Mouse (Mus musculus) heart, embryonic 13.5 days (tissue): ENCODE measurements at regions not wholly inside any gene's neighbourhood (a gene's known extent, or its start where the extent isn't known, plus 50 kb on each side); places are given as distances from the start of the nearest gene placed in this dataset.

Source experiments
- ATAC-seq: fragments of 200-750 bp; cut with Nextera tagmentation; 2 replicates; pipeline ENCODE4 v1.8.0; 2017; ENCODE audit warnings: moderate TSS enrichment; ENCODE audit not compliant: insufficient number of reproducible peaks, low FRiP score, low TSS enrichment; ENCODE audit errors: extremely low read depth
- H3K27ac ChIP-seq: fragments of 300-500 bp; sonication (generic); replicated peaks from 2 replicates; pipeline ENCODE4 v1.5.1; 2015; ENCODE audit warnings: moderate library complexity, mild to moderate bottlenecking, inconsistent platforms
- H3K27me3 ChIP-seq: fragments of 300-500 bp; sonication (generic); replicated peaks from 2 replicates; pipeline ENCODE4 v1.6.1; 2015; ENCODE audit warnings: mild to moderate bottlenecking, inconsistent platforms
- H3K36me3 ChIP-seq: fragments of 300-500 bp; sonication (generic); 2 replicates; pipeline ENCODE4 v1.6.1; 2015; ENCODE audit warnings: mild to moderate bottlenecking, inconsistent platforms
- H3K4me1 ChIP-seq: fragments of 300-500 bp; sonication (generic); 2 replicates; pipeline ENCODE4 v1.6.1; 2015; ENCODE audit warnings: inconsistent platforms
- H3K4me2 ChIP-seq: fragments of 300-500 bp; sonication (generic); 2 replicates; pipeline ENCODE4 v1.6.1; 2015; ENCODE audit warnings: inconsistent platforms, mild to moderate bottlenecking, moderate library complexity
- H3K4me3 ChIP-seq: fragments of 300-500 bp; sonication (generic); 2 replicates; pipeline ENCODE4 v1.5.1; 2015; ENCODE audit warnings: moderate library complexity, mild to moderate bottlenecking, inconsistent platforms
- H3K9ac ChIP-seq: fragments of 300-500 bp; sonication (generic); 2 replicates; pipeline ENCODE4 v1.6.1; 2015; ENCODE audit warnings: inconsistent platforms, mild to moderate bottlenecking, moderate library complexity
- H3K9me3 ChIP-seq: fragments of 300-500 bp; sonication (generic); 2 replicates; pipeline ENCODE4 v1.6.1; 2016; ENCODE audit warnings: inconsistent platforms
- WGBS: fragments of 180-500 bp; shearing (Covaris S2); methylation state at CpG from one replicate; pipeline ENCODE4 v1.1.7; 2015; ENCODE audit warnings: mixed read lengths; 5-methylcytosine and 5-hydroxymethylcytosine counted together

DNA sequence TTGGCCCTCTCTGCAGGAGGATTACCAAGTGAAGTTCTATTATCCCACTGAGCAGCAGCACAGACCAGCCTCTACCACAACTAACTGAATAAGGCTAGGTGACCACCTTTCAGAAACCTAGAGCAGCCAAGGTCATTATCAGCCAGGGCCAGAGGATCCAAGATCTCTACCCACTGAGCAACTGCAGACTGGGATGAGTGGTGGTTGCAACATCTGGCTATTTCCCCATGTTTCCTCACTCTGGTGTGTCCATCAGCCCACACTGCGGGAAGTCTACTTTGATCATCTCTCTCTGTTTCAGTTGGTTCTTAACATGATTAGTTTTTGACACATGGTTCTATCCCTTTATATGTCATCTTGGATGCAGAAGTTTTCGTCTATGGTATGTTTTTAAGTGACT, 157.2 kb downstream of the Cog6 start:
- 72% methylated on average over 2 of the region's 2 CpGs for WGBS
- no peak overlapping the region for H3K4me3 ChIP-seq
- H3K4me2 ChIP-seq, result no peak overlapping the region
- no peak for ATAC-seq
- H3K36me3 ChIP-seq, result no peaks in the 10 kb centered on the region
- H3K9ac ChIP-seq, result no peak overlapping the region
- no peaks in the 10 kb centered on the region for H3K9me3 ChIP-seq
- no peak overlapping the region for H3K27ac ChIP-seq
- no peaks in the 10 kb centered on the region for H3K27me3 ChIP-seq
- no peaks in the 10 kb centered on the region for H3K4me1 ChIP-seq

DNA sequence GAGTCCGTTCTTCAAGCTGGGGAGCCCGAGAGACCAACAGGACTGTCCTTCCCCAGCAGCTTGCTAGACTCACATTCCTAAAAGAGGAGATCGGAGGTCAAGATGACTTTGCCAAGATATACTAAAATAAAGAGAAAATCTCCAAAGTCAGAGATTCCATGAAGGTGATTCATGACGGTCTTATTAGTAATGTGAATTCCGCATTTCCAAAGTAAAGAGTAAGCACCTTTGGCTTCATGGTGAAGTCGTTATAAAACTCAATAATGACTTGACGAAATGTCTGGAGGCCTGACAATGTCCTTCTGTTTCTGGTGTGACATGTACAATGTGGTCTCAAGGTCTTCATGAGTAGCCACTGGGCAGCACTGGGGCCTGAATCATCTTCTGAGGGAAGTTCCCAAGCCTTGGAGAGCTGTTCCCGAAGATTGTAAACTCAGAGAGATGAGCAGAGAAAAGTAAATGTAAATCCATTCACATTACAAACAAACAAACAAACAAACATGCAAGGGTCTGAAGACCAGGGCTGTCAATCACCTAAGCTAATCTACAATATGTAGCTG, 157.7 kb downstream of the Cog6 start:
- Histone ChIP-seq H3K36me3 (no peaks in the 10 kb centered on the region), H3K4me3 (no peak overlapping the region), H3K9me3 (no peaks in the 10 kb centered on the region), H3K9ac (no peak overlapping the region), H3K4me1 (no peaks in the 10 kb centered on the region), H3K27ac (no peak overlapping the region), H3K4me2 (no peak overlapping the region), H3K27me3 (no peaks in the 10 kb centered on the region)
- WGBS, result 82% methylated on average over 8 of the region's 8 CpGs
- ATAC-seq, result no peak

DNA sequence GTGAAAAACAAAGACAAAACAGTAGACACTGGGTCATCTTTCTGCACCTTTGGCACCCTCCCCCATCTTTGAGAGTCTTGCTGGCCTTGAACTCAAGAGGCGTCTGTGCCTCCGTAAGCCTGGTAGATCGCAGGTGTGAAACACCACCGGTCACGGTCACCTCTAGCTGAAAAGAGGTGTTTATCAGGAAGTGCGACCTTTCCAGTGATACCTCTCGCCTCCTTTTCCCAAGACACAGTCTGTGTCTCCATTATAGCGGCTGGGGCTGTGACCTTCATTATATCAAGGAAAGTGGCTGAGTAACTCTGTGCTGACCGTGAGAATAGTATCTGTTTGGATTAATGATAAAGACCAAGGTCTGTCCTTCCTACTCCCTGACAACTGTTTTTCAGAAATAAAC, 158.8 kb downstream of the Cog6 start:
- WGBS, result 59% methylated on average over 9 of the region's 9 CpGs
- no peaks in the 10 kb centered on the region for H3K36me3 ChIP-seq
- H3K9ac ChIP-seq, result no peak overlapping the region
- H3K4me2 ChIP-seq, result no peak overlapping the region
- H3K9me3 ChIP-seq, result no peaks in the 10 kb centered on the region
- no peaks in the 10 kb centered on the region for H3K27me3 ChIP-seq
- no peak for ATAC-seq
- H3K27ac ChIP-seq, result no peak overlapping the region
- H3K4me1 ChIP-seq, result no peaks in the 10 kb centered on the region
- no peak overlapping the region for H3K4me3 ChIP-seq

DNA sequence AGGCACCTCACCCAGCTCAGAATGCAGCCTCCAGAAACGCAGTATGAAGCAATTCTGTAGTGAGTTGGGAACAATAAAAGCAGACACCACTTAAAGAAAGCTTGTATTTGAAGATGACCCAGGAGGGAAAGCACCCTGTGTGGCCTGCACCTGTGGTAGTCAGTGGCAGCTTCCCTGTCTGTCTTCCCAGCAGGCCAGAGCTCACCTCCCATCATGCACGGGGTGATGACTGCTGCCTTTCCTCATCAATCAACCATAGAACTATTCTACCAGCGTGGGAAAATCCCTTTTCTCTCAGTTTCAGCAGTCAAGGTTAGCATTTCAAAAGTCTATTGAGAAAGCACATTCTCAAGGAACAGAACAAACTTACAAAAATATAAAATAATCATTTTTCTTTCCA, 160.0 kb downstream of the Cog6 start:
- no peak overlapping the region for H3K4me3 ChIP-seq
- no peak overlapping the region for H3K4me2 ChIP-seq
- H3K9me3 ChIP-seq, result no peaks in the 10 kb centered on the region
- ATAC-seq, result no peak
- H3K4me1 ChIP-seq, result no peaks in the 10 kb centered on the region
- H3K36me3 ChIP-seq, result no peaks in the 10 kb centered on the region
- 62% methylated on average over 3 of the region's 3 CpGs for WGBS
- no peak overlapping the region for H3K9ac ChIP-seq
- no peak overlapping the region for H3K27ac ChIP-seq
- no peaks in the 10 kb centered on the region for H3K27me3 ChIP-seq

DNA sequence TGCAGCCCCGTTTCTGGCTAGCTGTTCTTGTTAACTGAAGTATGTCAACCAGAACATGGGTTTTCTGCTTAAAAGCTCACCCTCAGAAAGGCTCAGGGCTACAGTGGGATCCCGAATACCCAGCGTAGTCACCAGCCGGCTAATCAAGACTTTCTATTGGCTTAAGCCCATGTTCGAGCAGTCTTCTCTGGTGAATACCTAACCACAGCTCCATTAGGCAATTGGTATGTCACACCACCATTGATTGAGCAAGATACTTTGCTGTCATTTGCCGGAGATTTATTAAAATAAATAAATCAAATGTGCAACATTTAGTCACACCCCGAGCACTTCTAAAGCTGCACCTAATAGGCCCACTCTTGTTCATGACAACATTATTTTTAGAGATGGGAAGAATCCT, 162.5 kb downstream of the Cog6 start:
- Histone ChIP-seq H3K4me2 (no peak overlapping the region), H3K9me3 (no peaks in the 10 kb centered on the region), H3K27ac (no peak overlapping the region), H3K4me1 (no peaks in the 10 kb centered on the region), H3K36me3 (no peaks in the 10 kb centered on the region), H3K9ac (no peak overlapping the region), H3K27me3 (no peaks in the 10 kb centered on the region), H3K4me3 (no peak overlapping the region)
- no peak for ATAC-seq
- WGBS, result 88% methylated on average over 7 of the region's 7 CpGs

DNA sequence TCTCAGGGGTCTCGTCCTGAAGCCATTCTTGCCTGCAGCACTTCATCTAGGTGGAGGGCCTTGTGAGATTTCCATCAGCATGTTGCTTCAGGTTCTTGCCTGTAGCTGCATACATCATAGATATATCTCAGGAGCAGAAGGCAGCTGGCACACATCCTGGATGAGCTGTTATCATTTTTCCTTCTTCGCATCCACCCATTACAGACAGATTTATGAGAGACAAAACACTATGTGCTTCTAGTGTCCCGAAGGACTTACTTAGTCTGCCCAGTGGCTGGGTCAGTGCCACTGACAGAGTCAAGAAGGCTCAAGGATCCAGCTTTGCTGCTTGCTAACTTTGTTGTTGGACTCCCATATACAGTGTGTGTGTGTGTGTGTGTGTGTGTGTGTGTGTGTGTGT, 163.9 kb downstream of the Cog6 start:
- no peak overlapping the region for H3K27ac ChIP-seq
- no peaks in the 10 kb centered on the region for H3K27me3 ChIP-seq
- H3K9me3 ChIP-seq, result no peaks in the 10 kb centered on the region
- H3K36me3 ChIP-seq, result no peaks in the 10 kb centered on the region
- H3K9ac ChIP-seq, result no peak overlapping the region
- no peak for ATAC-seq
- H3K4me2 ChIP-seq, result no peak overlapping the region
- 69% methylated on average over 3 of the region's 3 CpGs for WGBS
- no peaks in the 10 kb centered on the region for H3K4me1 ChIP-seq
- no peak overlapping the region for H3K4me3 ChIP-seq

DNA sequence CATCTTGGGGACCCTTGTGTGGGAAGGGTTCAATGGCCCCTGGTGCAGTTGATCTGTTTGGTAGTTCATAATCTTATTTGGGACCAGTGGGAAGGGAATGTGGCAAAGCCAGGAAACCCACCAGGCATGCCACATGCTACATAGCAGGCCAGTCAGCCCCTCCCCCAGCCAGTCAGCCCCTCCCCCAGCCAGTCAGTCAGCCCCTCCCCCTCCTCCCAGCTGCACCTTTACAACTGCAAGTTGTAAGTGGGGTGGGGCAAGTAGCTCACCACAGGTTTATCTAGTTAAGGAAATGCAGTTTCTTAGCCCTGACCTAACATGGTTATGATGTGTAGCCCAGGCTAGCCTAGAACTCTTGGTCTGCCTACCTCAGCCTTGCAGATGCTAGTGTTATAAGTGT, 171.9 kb downstream of the Cog6 start:
- H3K27ac ChIP-seq, result no peak overlapping the region
- H3K9ac ChIP-seq, result no peak overlapping the region
- no peaks in the 10 kb centered on the region for H3K27me3 ChIP-seq
- no peak overlapping the region for H3K4me2 ChIP-seq
- no peak overlapping the region for H3K4me3 ChIP-seq
- H3K4me1 ChIP-seq, result 0 out of 2 replicates have a peak, but pooled peaks cover 3% of the 10 kb centered on the region
- no peaks in the 10 kb centered on the region for H3K36me3 ChIP-seq
- H3K9me3 ChIP-seq, result no peaks in the 10 kb centered on the region
- ATAC-seq, result no peak

DNA sequence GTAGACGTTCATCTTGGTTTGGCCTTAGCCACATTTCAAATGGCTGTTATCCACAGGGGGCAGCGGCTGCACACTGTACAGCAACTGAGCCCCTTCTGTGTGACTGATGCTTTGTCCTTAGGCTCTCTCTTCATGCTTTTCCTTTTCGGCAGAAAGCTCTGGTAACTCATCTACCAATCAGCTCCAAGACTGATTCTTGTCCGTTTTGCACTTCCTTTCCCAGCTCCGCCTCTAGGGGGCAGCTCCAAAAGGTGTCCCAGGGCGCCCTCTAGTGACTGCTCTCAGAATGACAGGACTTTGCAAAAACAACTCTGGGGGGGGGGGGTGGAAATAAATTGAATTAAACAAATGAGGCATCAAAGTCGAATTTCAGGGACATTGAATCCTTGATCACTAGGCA, 173.0 kb downstream of the Cog6 start:
- Histone ChIP-seq H3K27ac (no peak overlapping the region), H3K4me3 (no peak overlapping the region), H3K4me2 (no peak overlapping the region), H3K27me3 (no peaks in the 10 kb centered on the region), H3K9ac (no peak overlapping the region), H3K4me1 (0 out of 2 replicates have a peak, but pooled peaks cover 3% of the 10 kb centered on the region), H3K36me3 (no peaks in the 10 kb centered on the region), H3K9me3 (no peaks in the 10 kb centered on the region)
- 32% methylated on average over 7 of the region's 7 CpGs for WGBS
- no peak for ATAC-seq

DNA sequence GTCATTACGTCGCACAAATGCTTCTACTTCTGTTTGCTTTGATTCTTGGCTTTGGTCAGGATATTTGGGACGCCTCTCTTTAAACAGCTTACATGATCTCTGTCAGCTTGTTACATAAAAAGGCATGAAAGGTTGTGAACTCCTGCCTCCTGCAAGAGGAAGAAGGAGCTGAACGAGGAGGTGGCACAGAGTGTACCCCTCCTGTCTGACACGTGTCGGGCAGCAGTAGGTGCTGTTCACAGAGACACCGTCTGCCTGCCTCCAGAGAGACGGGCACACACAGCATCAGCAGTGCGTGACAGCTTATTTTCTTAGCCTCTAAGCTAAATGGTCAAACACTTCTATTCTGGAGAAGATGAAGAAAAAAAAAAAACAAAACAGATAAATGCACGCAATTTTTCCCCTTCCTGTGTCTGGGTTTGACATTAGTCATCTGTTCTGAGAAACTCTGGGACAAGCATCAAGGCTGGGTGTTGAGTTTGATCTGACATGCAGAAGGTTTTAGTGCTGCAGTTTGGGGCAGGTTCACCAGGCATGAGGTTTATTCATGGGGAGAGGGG, 174.1 kb downstream of the Cog6 start:
- WGBS, result 65% methylated on average over 10 of the region's 10 CpGs
- no peak for ATAC-seq
- H3K4me2 ChIP-seq, result no peak overlapping the region

DNA sequence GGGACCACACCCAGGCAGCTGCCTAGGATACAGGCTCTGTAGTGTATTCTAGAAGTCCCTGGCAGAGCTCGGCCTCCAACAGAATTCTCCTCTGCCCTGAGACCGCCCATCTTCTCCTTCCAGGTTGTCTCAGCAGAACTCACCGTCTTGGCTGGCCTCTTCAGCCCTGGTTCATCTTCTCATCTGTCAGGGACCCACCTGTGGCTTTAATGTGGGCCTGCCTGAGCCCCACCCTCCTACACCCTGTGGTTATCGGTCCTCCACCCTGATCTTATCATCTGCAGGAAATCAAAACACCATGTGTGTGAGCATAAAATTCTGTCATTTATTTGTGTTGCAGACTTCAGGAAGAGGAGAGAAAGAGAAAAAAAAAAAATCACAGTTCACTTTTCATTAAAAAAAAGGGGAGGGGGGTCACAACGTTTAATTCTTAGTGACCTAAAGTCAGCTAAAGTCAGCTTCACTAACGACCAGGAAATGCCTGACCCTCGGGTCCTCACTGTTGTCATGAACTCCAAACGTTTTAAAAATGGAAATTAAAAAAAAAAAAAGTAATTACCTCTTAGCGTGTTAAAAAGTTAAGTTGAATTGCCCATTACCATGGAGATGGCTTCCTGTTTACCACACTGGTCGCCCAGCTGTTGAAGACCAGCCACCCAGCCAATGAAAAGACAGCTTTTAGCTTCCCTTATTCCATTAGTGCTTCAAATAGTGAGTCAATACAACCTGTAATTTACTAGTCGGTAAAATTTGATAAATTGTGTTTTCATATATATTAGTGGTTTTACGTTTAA, 176.7 kb downstream of the Cog6 start:
- Histone ChIP-seq H3K4me3 (no peak overlapping the region), H3K4me1 (peaks cover 20% of the 10 kb centered on the region), H3K27ac (no peak overlapping the region), H3K4me2 (no peak overlapping the region), H3K36me3 (no peaks in the 10 kb centered on the region), H3K9me3 (no peaks in the 10 kb centered on the region), H3K27me3 (no peaks in the 10 kb centered on the region), H3K9ac (no peak overlapping the region)
- WGBS, result 55% methylated on average over 12 of the region's 12 CpGs
- no peak for ATAC-seq

More for the DNA sequence above, 174.1 kb downstream of the Cog6 start:
- Histone ChIP-seq H3K4me1 (peaks cover 7% of the 10 kb centered on the region), H3K27ac (no peak overlapping the region), H3K9ac (no peak overlapping the region), H3K36me3 (no peaks in the 10 kb centered on the region), H3K9me3 (no peaks in the 10 kb centered on the region), H3K27me3 (no peaks in the 10 kb centered on the region), H3K4me3 (no peak overlapping the region)

DNA sequence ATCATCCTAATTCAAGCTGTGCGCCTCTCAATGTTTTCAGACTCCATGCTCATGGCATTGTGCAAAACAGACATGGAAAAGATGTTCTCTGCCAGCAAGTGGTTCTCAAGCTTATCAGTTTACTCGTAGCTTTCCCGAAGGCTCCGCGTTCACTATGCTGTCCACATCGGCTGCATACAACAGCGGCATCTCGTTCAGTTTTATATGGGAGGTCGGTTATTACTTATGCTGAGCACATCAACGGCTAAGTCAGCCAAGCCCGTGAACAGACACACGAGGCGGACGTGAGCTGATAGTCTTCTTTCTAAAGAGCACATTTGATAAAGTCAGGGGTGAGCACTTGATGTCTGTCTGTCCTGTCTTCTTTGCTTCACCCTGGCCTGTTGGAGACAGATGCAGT, 179.0 kb downstream of the Cog6 start:
- Histone ChIP-seq H3K27me3 (no peaks in the 10 kb centered on the region), H3K27ac (no peak overlapping the region), H3K36me3 (no peaks in the 10 kb centered on the region), H3K9ac (no peak overlapping the region), H3K4me1 (peaks cover 20% of the 10 kb centered on the region), H3K4me3 (no peak overlapping the region), H3K4me2 (no peak overlapping the region), H3K9me3 (no peaks in the 10 kb centered on the region)
- whole genome bisulfite sequencing, result 61% methylated on average over 14 of the region's 14 CpGs
- no peak for ATAC-seq

DNA sequence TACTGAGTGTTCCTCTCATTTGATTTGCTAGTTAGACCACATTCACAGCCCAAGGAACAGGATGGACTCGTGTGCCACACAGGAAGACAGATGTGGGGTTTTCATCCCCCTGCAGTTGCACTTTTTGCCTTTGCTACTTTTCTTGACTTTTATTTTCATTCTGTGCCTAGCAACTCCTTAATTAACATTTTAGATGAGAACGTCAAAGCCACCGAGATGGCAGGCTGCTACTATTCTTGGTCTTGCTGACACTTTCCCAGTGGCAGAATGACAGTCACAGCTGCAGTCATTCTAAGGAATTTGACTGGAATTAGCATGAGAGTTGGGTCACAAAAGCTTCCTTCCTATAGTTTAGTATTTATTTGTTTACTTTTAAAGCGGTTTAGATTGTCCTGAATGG, 179.5 kb downstream of the Cog6 start:
- H3K4me2 ChIP-seq, result no peak overlapping the region
- H3K4me3 ChIP-seq, result no peak overlapping the region
- H3K27ac ChIP-seq, result no peak overlapping the region
- peaks cover 20% of the 10 kb centered on the region for H3K4me1 ChIP-seq
- no peaks in the 10 kb centered on the region for H3K27me3 ChIP-seq
- H3K9ac ChIP-seq, result no peak overlapping the region
- WGBS, result 49% methylated on average over 4 of the region's 4 CpGs
- H3K36me3 ChIP-seq, result no peaks in the 10 kb centered on the region
- ATAC-seq, result no peak
- H3K9me3 ChIP-seq, result no peaks in the 10 kb centered on the region
